9 mouse cellular contexts compared by ENCODE assay signal in the genomic region with DNA sequence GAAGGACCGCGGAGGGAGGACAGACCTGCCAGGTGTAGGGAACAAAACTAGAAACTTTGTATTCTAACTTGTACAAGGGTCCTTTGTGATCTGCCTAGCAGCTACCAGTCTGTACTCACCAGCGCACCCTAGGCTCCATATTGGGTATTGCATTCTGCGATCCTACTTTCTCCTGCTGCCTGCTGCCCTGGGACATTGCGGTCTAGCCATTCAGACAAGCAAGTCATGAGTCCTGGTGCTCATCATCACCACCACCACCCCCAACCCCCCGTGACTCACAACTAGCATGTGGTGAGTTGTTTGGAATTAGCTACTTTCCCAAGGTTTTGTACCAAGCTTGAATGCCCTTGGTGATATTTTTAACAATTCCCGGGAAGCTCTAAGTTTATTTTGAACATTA. TPM values are rescaled to one million over a fixed set of nuclear protein-coding genes. Genes with fewer than 3 reads are reported as not detected.
DNase-seq lines count a peak whose midpoint lies in the region; ATAC-seq lines count a peak whose summit lies in the region.
"Had no signal": no experiment of that assay in that cellular context is flagged by ENCODE, and none has a peak within 500 bp of the region (broad histone marks: within the 10 kb centered on the region; RNA-seq: fewer than 3 reads in every experiment).

No protein-coding gene starts in this region.

- H3K4me2 ChIP-seq in forebrain, embryonic 11.5 days (ENCODE audit: low read depth, low read length, severe bottlenecking): no peak overlapping the region
- no peak overlapping the region for H3K4me2 ChIP-seq in forebrain, embryonic 16.5 days (ENCODE audit: low read length)

- ATAC-seq in forebrain, embryonic 11.5 days (replicated peaks; ENCODE audit: low FRiP score): peak; percentile 56
- no peak; the same call in 1 of the 2 replicates for ATAC-seq in forebrain, embryonic 16.5 days

- H3K4me1 ChIP-seq in forebrain, embryonic 11.5 days (replicated peaks; ENCODE audit: control insufficient read depth, insufficient read depth, low read length): no peaks in the 10 kb centered on the region; the same call in 1 of the 2 replicates
- H3K4me1 ChIP-seq in forebrain, embryonic 16.5 days (replicated peaks; ENCODE audit: control insufficient read depth, insufficient read depth, low read length): no peaks in the 10 kb centered on the region
- H3K4me1 ChIP-seq: megakaryocyte, embryonic 14.5 days had no signal

- H3K9ac ChIP-seq in forebrain, embryonic 11.5 days (ENCODE audit: low read length): no peak overlapping the region
- no peak overlapping the region for H3K9ac ChIP-seq in forebrain, embryonic 16.5 days (replicated peaks; ENCODE audit: low read depth, low read length)

- no peak overlapping the region for H3K27ac ChIP-seq in forebrain, embryonic 11.5 days (ENCODE audit: low read depth, low read length)
- no peak overlapping the region for H3K27ac ChIP-seq in forebrain, embryonic 16.5 days (ENCODE audit: low read length)

- no peaks in the 10 kb centered on the region for H3K9me3 ChIP-seq in forebrain, embryonic 11.5 days (ENCODE audit: control insufficient read depth, low read length)
- no peaks in the 10 kb centered on the region for H3K9me3 ChIP-seq in forebrain, embryonic 16.5 days (ENCODE audit: control insufficient read depth, low read length)
- H3K9me3 ChIP-seq: megakaryocyte, embryonic 14.5 days had no signal

- peak; percentile 87 for DNase-seq in forebrain, embryonic 11.5 days (ENCODE audit: low spot score)
- peak; percentile 20 for DNase-seq in adrenal gland, adult 8-10 months
- DNase-seq in embryo, embryonic 11 days: peak; percentile 77
- peak; percentile 65 for DNase-seq in heart, adult 8-10 months (ENCODE audit: low spot score)
- DNase-seq in layer of hippocampus, adult 9-10 months (ENCODE audit: low spot score): peak; percentile 32
- DNase-seq in lung, postnatal 25 days (ENCODE audit: low spot score): peak; percentile 76
- peak; percentile 16 for DNase-seq in skeletal muscle tissue, adult 2 months (ENCODE audit: low read depth, low spot score)

- no peaks in the 10 kb centered on the region for H3K27me3 ChIP-seq in forebrain, embryonic 11.5 days (ENCODE audit: control insufficient read depth, insufficient read depth, low read length)
- H3K27me3 ChIP-seq in forebrain, embryonic 16.5 days (replicated peaks; ENCODE audit: control insufficient read depth, insufficient read depth, low read length): no peaks in the 10 kb centered on the region
- H3K27me3 ChIP-seq: megakaryocyte, embryonic 14.5 days had no signal

- WGBS in forebrain, embryonic 11.5 days: 33% methylated on average over 7 of the region's 7 CpGs
- WGBS in forebrain, embryonic 16.5 days: 26% methylated on average over 7 of the region's 7 CpGs

- H3K36me3 ChIP-seq in forebrain, embryonic 11.5 days (ENCODE audit: control insufficient read depth, insufficient read depth, low read length): no peaks in the 10 kb centered on the region
- no peaks in the 10 kb centered on the region for H3K36me3 ChIP-seq in forebrain, embryonic 16.5 days (ENCODE audit: control insufficient read depth, insufficient read depth)

- H3K4me3 ChIP-seq in forebrain, embryonic 11.5 days (ENCODE audit: low read depth, low read length): no peak overlapping the region
- H3K4me3 ChIP-seq in forebrain, embryonic 16.5 days (replicated peaks; ENCODE audit: low read length): no peak overlapping the region
- H3K4me3 ChIP-seq: megakaryocyte, embryonic 14.5 days had no signal

RNA-seq across cellular contexts. Expression of gene Hmcn1, which starts 17.8 kb away (rescaled TPM):
- polyA plus RNA-seq in forebrain, embryonic 11.5 days (2014; fragmentation: Nextera tagmentation; extraction: Ambion mirVana): 10.1 and 12.1 TPM in 2 replicates
- 0.81 and 1.3 TPM in 2 replicates for polyA plus RNA-seq in forebrain, embryonic 16.5 days (2015; fragmentation: Nextera tagmentation; extraction: Ambion mirVana)
- 1 to 10 TPM; 1.2 to 2.5 (median 1.8) TPM for total RNA-seq in adrenal gland, adult 8-10 months (2022)
- total RNA-seq in heart, adult 8-10 months (2022): 10 to 100 TPM; 10.9 to 15.1 (median 12.2) TPM

Comparison
In these comparisons a context has a peak if more than half of its experiments do, and no peak if none do; other contexts are left out.
1. DNase-seq: peak in every context shown above with its lines; median percentile 87 in forebrain, embryonic 11.5 days; 77 in embryo, embryonic 11 days; 76 in lung, postnatal 25 days; 65 in heart, adult 8-10 months; 32 in layer of hippocampus, adult 9-10 months; 20 in adrenal gland, adult 8-10 months; 16 in skeletal muscle tissue, adult 2 months.